Mouse (Mus musculus): ENCODE results near the gene Iqcc. TPM values are rescaled to one million over a fixed set of nuclear protein-coding genes. Genes with fewer than 3 reads are reported as not detected.

Iqcc gene
- polyA plus RNA-seq, 2 experiments, result 28.6 to 35.5 TPM

DNA sequence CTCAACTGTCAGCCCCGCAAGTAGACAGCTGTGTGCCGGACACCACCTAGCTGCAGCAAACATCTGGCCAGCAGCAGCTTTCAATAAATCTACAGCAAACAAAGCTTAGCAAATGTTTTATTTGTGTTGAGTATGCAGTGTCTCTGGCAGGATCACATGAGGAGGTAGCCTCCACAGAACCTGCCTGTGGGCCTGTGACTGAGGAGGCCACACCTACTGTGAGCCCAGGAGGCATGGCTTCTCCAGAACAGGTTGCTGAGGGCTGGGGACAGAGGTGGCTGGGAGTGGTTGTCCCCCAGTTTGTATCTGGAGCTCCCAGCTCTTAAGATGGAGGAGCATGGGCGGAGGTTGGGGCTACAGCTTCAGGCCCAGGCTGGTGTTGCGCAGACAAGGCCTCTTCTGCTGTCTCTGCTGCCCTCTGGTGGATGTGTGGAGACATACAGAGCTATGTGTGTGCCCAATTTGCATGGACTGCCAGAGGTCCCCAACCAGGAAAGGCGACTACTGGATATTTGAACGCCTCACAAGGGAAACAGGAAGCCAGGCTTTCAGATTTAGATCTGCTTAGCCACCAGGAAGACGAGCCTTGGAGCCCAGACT is 10.4 kb downstream of the Iqcc start:
- TF ChIP-seq POLR2A (IDR thresholded peaks at IDR 0.05; ENCODE audit: borderline replicate concordance, extremely low read depth, insufficient read depth, insufficient read length), result peak; percentile 51; the same call in 1 of the 2 replicates
- Histone ChIP-seq H3K4me2 (replicated peaks; ENCODE audit: low read depth, low read length, severe bottlenecking) (no peak overlapping the region), H3K9me3 (ENCODE audit: control insufficient read depth, low read length) (no peaks in the 10 kb centered on the region), H3K4me3 (replicated peaks; ENCODE audit: low read length) (no peak overlapping the region), H3K27me3 (ENCODE audit: control insufficient read depth, insufficient read depth, low read length) (no peaks in the 10 kb centered on the region), H3K36me3 (ENCODE audit: control insufficient read depth, insufficient read depth, low read length) (peaks cover 46% of the 10 kb centered on the region), H3K4me1 (ENCODE audit: control insufficient read depth, insufficient read depth, low read length) (no peaks in the 10 kb centered on the region), H3K9ac (ENCODE audit: low read depth, low read length, severe bottlenecking) (no peak overlapping the region), H3K27ac (replicated peaks; ENCODE audit: low read depth, low read length) (0 out of 2 replicates have a peak overlapping the region, but pooled peaks have one; percentile 19)
- 31% methylated on average over 7 of the region's 7 CpGs for WGBS
- DNase-seq (ENCODE audit: low spot score), result peak; percentile 79
- ATAC-seq (ENCODE audit: low FRiP score, low read depth), result peak; percentile 77

DNA sequence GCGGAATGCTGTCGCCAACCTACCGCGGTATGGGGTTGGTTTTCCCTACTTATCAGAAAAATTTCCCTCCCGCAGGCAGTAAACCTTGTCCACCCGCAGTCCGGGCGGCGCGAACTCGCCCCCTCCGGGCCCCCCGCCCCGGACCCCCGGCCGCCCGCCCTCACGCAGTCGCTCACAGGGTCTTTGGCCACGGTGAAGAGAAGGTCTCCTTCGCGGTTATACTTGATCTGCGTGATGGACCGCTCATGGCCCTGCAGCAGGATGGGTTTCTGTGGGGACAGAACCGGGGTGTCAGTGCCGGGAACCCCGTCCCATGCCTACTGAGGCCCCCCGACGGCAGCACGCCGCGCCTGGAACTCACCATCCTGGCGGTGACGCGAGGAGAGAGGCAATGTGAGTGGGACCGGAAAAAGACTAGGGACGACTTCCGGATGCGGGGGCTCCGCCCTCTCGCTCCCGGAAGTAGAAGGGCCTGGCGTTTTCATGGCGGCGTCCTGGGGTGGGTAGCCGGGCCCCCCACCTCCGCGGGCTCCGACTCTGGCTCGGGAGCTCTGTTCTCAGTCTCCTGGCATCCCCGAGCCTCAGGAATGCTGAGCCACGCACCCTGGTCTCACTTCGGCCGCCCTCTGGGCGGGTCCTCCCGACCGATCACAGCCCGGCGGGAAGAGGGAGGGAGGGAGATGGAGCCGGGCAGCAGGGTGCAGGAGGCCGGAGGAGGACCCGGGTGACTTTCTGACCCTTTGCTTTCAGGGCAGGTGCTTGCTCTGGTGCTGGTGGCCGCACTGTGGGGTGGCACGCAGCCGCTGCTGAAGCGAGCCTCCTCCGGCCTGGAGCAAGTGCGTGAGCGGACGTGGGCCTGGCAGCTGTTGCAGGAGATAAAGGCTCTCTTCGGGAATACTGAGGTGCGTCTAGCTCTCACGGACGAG is 18.4 kb downstream of the Iqcc start, which contains the start of the genes Eif3i and Tmem234:
Gene Eif3i (minus strand): TSS at position 416 of the 926 bp plus-strand sequence.
Gene Tmem234 (plus strand): TSS at position 436 of the 926 bp plus-strand sequence.
- peaks cover 54% of the 10 kb centered on the region for H3K36me3 ChIP-seq (ENCODE audit: control insufficient read depth, insufficient read depth, low read length)
- peak within 1 kb of the TSS; percentile 81 for H3K4me2 ChIP-seq (replicated peaks; ENCODE audit: low read depth, low read length, severe bottlenecking)
- peak; percentile 44; the same call in 1 of the 2 replicates for TF ChIP-seq POLR2A (IDR thresholded peaks at IDR 0.05; ENCODE audit: borderline replicate concordance, extremely low read depth, insufficient read depth, insufficient read length)
- H3K9ac ChIP-seq (ENCODE audit: low read depth, low read length, severe bottlenecking), result peak within 1 kb of the TSS; percentile 81
- ATAC-seq (ENCODE audit: low FRiP score, low read depth), result peak; percentile 89
- WGBS, result under 1% methylated on average over 65 of the region's 74 CpGs
- peak within 1 kb of the TSS; percentile 99 for H3K4me3 ChIP-seq (replicated peaks; ENCODE audit: low read length)
- DNase-seq (ENCODE audit: low spot score), result peak; percentile 88
- H3K4me1 ChIP-seq (ENCODE audit: control insufficient read depth, insufficient read depth, low read length), result peaks cover 18% of the 10 kb centered on the region
- H3K27ac ChIP-seq (replicated peaks; ENCODE audit: low read depth, low read length), result peak within 1 kb of the TSS; percentile 63; the same call in 1 of the 2 replicates
- no peaks in the 10 kb centered on the region for H3K9me3 ChIP-seq (ENCODE audit: control insufficient read depth, low read length)
- H3K27me3 ChIP-seq (ENCODE audit: control insufficient read depth, insufficient read depth, low read length), result no peaks in the 10 kb centered on the region

DNA sequence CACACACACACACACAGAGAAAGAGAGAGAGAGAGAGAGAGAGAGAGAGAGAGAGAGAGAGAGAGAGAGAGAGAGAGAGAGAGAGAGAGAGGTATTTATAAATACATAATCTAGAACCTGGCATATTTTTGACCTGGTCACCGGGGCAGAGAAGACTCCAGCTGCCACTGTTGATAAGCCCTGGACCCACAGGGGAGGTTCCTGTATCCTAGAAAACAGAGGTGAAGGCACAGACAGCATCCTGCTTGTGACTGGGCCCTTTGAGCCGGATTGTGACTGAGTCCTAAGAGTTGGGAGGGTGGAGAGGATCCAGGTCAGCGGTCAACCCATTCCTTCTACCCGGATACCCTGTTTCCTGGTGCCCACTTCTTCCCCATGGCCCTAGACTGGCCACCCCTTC is 30.0 kb downstream of the Iqcc start:
- peaks cover 4% of the 10 kb centered on the region; the same call in 1 of the 2 replicates for H3K4me1 ChIP-seq (ENCODE audit: control insufficient read depth, insufficient read depth, low read length)
- H3K27me3 ChIP-seq (ENCODE audit: control insufficient read depth, insufficient read depth, low read length), result no peaks in the 10 kb centered on the region
- peaks cover 36% of the 10 kb centered on the region for H3K36me3 ChIP-seq (ENCODE audit: control insufficient read depth, insufficient read depth, low read length)
- H3K4me2 ChIP-seq (replicated peaks; ENCODE audit: low read depth, low read length, severe bottlenecking), result no peak overlapping the region
- TF ChIP-seq POLR2A (IDR thresholded peaks at IDR 0.05; ENCODE audit: borderline replicate concordance, extremely low read depth, insufficient read depth, insufficient read length), result no peak
- no peak overlapping the region for H3K9ac ChIP-seq (ENCODE audit: low read depth, low read length, severe bottlenecking)
- no peak overlapping the region for H3K27ac ChIP-seq (replicated peaks; ENCODE audit: low read depth, low read length)
- 71% methylated on average over 4 of the region's 4 CpGs for WGBS
- no peak overlapping the region for H3K4me3 ChIP-seq (replicated peaks; ENCODE audit: low read length)
- DNase-seq (ENCODE audit: low spot score) (no peak), ATAC-seq (ENCODE audit: low FRiP score, low read depth) (no peak)
- H3K9me3 ChIP-seq (ENCODE audit: control insufficient read depth, low read length), result no peaks in the 10 kb centered on the region

DNA sequence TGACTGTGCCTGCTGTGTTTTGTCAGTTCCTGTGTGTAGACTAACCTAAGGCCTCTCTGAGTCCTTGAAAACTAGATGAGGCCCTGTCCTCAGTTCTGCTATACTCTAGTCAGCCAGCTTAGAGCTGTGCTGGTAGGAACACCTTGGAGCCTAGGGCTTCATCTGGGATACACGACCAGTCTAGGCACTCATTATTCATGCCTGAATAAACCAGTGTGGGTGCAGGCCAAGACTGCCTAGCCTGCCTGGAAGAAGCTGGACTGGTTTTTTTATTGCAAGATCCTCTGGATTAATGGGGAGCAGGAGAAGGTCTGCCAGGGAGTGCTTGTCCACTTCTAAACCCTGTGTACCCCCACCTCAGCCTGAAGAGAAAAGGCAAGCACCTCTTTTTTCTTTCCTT is 32.0 kb downstream of the Iqcc start:
- no peak overlapping the region for H3K27ac ChIP-seq (replicated peaks; ENCODE audit: low read depth, low read length)
- ATAC-seq (ENCODE audit: low FRiP score, low read depth) (no peak), DNase-seq (ENCODE audit: low spot score) (no peak)
- peaks cover 4% of the 10 kb centered on the region; the same call in 1 of the 2 replicates for H3K4me1 ChIP-seq (ENCODE audit: control insufficient read depth, insufficient read depth, low read length)
- no peak overlapping the region for H3K9ac ChIP-seq (ENCODE audit: low read depth, low read length, severe bottlenecking)
- TF ChIP-seq POLR2A (IDR thresholded peaks at IDR 0.05; ENCODE audit: borderline replicate concordance, extremely low read depth, insufficient read depth, insufficient read length), result no peak
- H3K36me3 ChIP-seq (ENCODE audit: control insufficient read depth, insufficient read depth, low read length), result peaks cover 18% of the 10 kb centered on the region
- no peaks in the 10 kb centered on the region for H3K27me3 ChIP-seq (ENCODE audit: control insufficient read depth, insufficient read depth, low read length)
- H3K4me3 ChIP-seq (replicated peaks; ENCODE audit: low read length), result no peak overlapping the region
- H3K4me2 ChIP-seq (replicated peaks; ENCODE audit: low read depth, low read length, severe bottlenecking), result no peak overlapping the region
- no peaks in the 10 kb centered on the region for H3K9me3 ChIP-seq (ENCODE audit: control insufficient read depth, low read length)
- WGBS, result 39% methylated on average over 1 of the region's 1 CpGs

DNA sequence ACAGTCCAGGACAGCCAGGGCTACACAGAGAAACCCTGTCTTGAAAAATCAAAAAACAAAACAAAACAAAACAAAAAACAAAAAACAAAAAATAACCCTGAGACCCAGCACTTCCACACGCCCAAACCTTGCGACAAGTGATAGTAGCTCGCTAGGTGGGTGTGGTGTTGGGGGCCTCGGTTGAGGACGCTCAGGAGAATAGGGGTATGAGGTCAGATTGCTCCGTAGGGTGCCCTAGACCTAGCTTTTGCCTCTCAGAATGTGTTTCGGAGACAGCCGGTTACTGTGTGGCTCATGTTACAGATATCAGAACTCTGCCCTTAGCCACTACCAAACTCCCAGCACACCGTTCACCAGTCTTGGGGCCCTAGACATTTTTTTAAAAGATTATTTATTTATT is 33.1 kb downstream of the Iqcc start:
- no peak for TF ChIP-seq POLR2A (IDR thresholded peaks at IDR 0.05; ENCODE audit: borderline replicate concordance, extremely low read depth, insufficient read depth, insufficient read length)
- Histone ChIP-seq H3K9me3 (ENCODE audit: control insufficient read depth, low read length) (no peaks in the 10 kb centered on the region), H3K27ac (replicated peaks; ENCODE audit: low read depth, low read length) (no peak overlapping the region), H3K4me3 (replicated peaks; ENCODE audit: low read length) (no peak overlapping the region), H3K4me1 (ENCODE audit: control insufficient read depth, insufficient read depth, low read length) (peaks cover 4% of the 10 kb centered on the region; the same call in 1 of the 2 replicates), H3K27me3 (ENCODE audit: control insufficient read depth, insufficient read depth, low read length) (no peaks in the 10 kb centered on the region), H3K9ac (ENCODE audit: low read depth, low read length, severe bottlenecking) (no peak overlapping the region), H3K4me2 (replicated peaks; ENCODE audit: low read depth, low read length, severe bottlenecking) (peak overlapping the region; percentile 81; the same call in 1 of the 2 replicates), H3K36me3 (ENCODE audit: control insufficient read depth, insufficient read depth, low read length) (peaks cover 6% of the 10 kb centered on the region)
- WGBS, result 69% methylated on average over 9 of the region's 9 CpGs
- no peak for ATAC-seq (ENCODE audit: low FRiP score, low read depth)
- no peak for DNase-seq (ENCODE audit: low spot score)
